Mouse (Mus musculus) midbrain, embryonic 16.5 days (tissue): ENCODE data around the gene Utp20. TPM values are rescaled to one million over a fixed set of nuclear protein-coding genes. Genes with fewer than 3 reads are reported as not detected.
"Not testable (repeated sequence)": the region's sequence is repeated elsewhere in the genome, so short reads cannot be mapped to it uniquely, and the experiment has no call there.

Experiments
- ATAC-seq: fragments of 200-750 bp; cut with Nextera tagmentation; 2 replicates; pipeline ENCODE4 v1.8.0; 2017; ENCODE audit warnings: moderate TSS enrichment
- H3K27ac ChIP-seq: fragments of 300-500 bp; sonication (generic); 2 replicates; pipeline ENCODE4 v1.5.1; 2014; ENCODE audit warnings: mild to moderate bottlenecking, low read length, mixed read lengths
- H3K27me3 ChIP-seq: fragments of 300-500 bp; sonication (generic); 2 replicates; pipeline ENCODE4 v1.6.1; 2014; ENCODE audit warnings: low read depth, low read length, mixed read lengths; ENCODE audit not compliant: control insufficient read depth, insufficient read depth
- H3K36me3 ChIP-seq: fragments of 300-500 bp; sonication (generic); 2 replicates; pipeline ENCODE4 v1.6.1; 2014; ENCODE audit warnings: mild to moderate bottlenecking, low read length, moderate library complexity, mixed read lengths; ENCODE audit not compliant: control insufficient read depth, insufficient read depth
- H3K4me1 ChIP-seq: fragments of 300-500 bp; sonication (generic); 2 replicates; pipeline ENCODE4 v1.6.1; 2014; ENCODE audit warnings: mild to moderate bottlenecking, low read length, mixed read lengths; ENCODE audit not compliant: control insufficient read depth, insufficient read depth
- H3K4me2 ChIP-seq: fragments of 300-500 bp; sonication (generic); 2 replicates; pipeline ENCODE4 v1.6.1; 2014; ENCODE audit warnings: mild to moderate bottlenecking, low read length, mixed read lengths
- H3K4me3 ChIP-seq: fragments of 300-500 bp; sonication (generic); 2 replicates; pipeline ENCODE4 v1.5.1; 2014; ENCODE audit warnings: low read depth, mild to moderate bottlenecking, low read length, moderate library complexity, mixed read lengths
- H3K9ac ChIP-seq: fragments of 300-500 bp; sonication (generic); 2 replicates; pipeline ENCODE4 v1.6.1; 2014; ENCODE audit warnings: low read depth, low read length, mixed read lengths
- H3K9me3 ChIP-seq: fragments of 300-500 bp; sonication (generic); replicated peaks from 2 replicates; pipeline ENCODE4 v1.6.1; 2014; ENCODE audit warnings: mild to moderate bottlenecking, low read length, mixed read lengths; ENCODE audit not compliant: control insufficient read depth, poor library complexity, severe bottlenecking
- WGBS: fragments of 180-500 bp; shearing (Covaris S2); extraction: QIAGEN DNeasy Blood & Tissue Kit; methylation state at CpG from one replicate; pipeline ENCODE4 v1.1.7; 2014; 5-methylcytosine and 5-hydroxymethylcytosine counted together
- polyA plus RNA-seq: library from polyadenylated mRNA; unstranded; fragments of >200 nt; fragmentation: Nextera tagmentation; extraction: Ambion mirVana; gene quantifications from 2 replicates; pipeline ENCODE4 v1.2.1, GENCODE M21; 2015

The Utp20 gene
- polyA plus RNA-seq, 1 experiment from 2014 or later = 8.0 TPM

DNA sequence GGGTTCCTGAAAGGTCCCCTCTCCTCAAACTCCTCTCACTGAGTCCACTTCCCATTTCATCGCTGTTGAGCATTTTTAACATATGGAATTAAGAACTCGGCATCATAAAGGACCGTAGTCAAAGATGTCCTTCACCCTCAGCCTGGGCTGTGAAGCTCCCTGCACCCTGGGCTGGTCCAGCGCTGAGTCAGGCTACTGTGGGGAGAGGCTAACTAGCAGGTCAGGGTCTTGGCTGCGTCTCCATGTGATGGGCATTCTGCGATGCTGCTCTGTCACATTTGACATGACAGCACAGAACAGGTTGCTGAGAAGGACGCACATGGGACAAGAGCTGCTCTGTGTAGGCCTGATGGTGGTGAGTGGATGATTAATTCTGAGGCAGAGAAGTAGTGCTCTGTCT lies 56.9 kb downstream of the Utp20 start:
- no peaks in the 10 kb centered on the region for H3K27me3 ChIP-seq
- H3K36me3 ChIP-seq = peaks cover 29% of the 10 kb centered on the region
- H3K27ac ChIP-seq = no peak overlapping the region
- ATAC-seq = no peak
- WGBS = 97% methylated on average over 7 of the region's 7 CpGs
- no peak overlapping the region for H3K4me3 ChIP-seq
- no peaks in the 10 kb centered on the region for H3K9me3 ChIP-seq
- no peak overlapping the region for H3K4me2 ChIP-seq
- H3K9ac ChIP-seq = no peak overlapping the region
- H3K4me1 ChIP-seq = no peaks in the 10 kb centered on the region

DNA sequence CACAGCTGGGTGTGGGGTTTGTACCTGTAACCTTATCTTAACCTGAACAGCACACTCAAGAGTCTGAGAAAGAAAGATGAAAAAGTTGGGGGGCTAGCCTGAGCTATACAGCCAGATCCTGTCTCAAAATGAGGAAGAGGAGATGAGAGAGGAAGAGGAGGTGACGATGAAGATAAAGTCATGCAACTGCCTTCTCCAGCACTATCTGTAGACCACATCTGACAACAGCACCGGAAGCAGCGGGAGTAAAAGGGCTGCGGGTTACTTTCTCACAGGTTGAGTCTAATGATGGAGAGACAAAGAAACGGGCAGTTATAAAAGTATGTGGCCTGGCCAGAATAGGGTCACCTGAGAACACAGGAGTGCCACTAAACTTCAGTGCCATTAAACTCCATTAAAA lies 57.6 kb downstream of the Utp20 start:
- no peaks in the 10 kb centered on the region for H3K27me3 ChIP-seq
- 96% methylated on average over 5 of the region's 5 CpGs for WGBS
- no peaks in the 10 kb centered on the region for H3K4me1 ChIP-seq
- H3K27ac ChIP-seq = no peak overlapping the region
- no peak overlapping the region for H3K4me3 ChIP-seq
- peaks cover 29% of the 10 kb centered on the region for H3K36me3 ChIP-seq
- no peak overlapping the region for H3K4me2 ChIP-seq
- no peaks in the 10 kb centered on the region for H3K9me3 ChIP-seq
- no peak overlapping the region for H3K9ac ChIP-seq
- no peak for ATAC-seq

DNA sequence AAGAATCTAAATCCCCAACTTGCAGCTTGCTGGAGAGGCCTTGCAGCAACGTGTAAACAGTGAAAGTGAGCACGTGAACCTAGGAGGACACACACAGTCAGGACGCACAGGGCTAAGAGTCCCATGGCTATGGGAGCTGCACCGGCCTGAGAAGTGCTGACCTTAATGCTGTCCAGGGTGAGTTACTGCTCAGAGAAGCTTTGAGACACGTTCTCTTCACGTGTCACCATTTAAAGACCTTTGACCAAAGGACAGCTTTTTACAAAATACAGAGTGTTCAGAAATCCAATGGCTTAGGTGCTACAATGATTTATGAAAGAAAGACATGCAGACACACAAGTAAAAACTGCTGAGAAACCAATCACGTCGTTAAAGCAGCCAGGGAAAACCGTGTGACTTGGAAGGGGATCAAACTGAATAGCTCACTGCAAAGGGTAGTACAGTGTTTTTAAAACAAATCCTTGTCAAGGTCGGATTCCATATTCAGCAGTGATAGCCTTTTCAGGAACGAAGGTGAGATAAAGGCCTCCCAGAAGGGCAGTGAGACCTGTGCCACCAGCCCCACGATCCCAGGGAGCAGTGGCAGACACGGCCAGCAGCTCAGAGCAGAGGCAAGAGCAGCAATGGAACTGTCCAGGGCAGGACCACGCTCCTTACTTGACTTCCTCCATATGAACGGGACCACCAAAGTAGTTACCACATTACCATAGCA lies 61.0 kb downstream of the Utp20 start:
- H3K27me3 ChIP-seq = no peaks in the 10 kb centered on the region
- ATAC-seq = no peak
- H3K9me3 ChIP-seq = no peaks in the 10 kb centered on the region
- H3K27ac ChIP-seq = no peak overlapping the region
- H3K9ac ChIP-seq = no peak overlapping the region
- peaks cover 25% of the 10 kb centered on the region for H3K36me3 ChIP-seq
- H3K4me2 ChIP-seq = no peak overlapping the region
- no peaks in the 10 kb centered on the region for H3K4me1 ChIP-seq
- 91% methylated on average over 15 of the region's 15 CpGs for WGBS
- no peak overlapping the region for H3K4me3 ChIP-seq

DNA sequence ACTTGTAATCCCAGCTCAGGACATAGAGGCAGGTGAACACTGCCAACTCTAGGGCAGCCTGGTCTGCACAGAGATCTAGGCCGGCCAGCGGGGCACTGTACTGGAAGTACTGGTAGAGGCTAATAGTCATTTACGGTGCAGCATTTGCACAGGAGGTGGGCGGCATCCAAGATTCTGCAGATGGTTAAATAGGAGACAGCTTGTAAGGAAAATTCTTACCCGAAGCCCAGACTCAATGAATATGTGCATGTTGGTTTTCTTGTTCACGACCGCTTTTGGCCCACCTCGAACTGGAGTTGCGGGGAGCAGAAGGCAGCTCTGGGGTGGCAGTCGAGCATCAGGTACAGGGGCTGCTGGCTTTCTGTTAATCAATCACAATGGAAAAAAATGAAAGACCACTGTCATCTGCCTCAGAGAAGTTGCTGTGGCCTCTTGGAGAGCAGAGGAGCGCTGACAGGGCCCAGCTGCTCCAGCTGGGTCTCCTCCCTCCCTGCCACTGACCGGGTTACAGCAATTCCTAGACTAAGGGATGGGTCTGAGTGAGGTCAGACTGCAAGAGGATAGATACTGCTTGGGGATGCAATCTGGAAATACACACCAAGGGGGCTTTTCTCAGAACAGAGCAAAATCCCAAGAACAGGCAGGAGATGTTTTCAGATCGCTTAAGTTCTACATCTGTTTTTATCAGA lies 64.9 kb downstream of the Utp20 start:
- H3K4me1 ChIP-seq = no peaks in the 10 kb centered on the region
- WGBS = 95% methylated on average over 13 of the region's 13 CpGs

DNA sequence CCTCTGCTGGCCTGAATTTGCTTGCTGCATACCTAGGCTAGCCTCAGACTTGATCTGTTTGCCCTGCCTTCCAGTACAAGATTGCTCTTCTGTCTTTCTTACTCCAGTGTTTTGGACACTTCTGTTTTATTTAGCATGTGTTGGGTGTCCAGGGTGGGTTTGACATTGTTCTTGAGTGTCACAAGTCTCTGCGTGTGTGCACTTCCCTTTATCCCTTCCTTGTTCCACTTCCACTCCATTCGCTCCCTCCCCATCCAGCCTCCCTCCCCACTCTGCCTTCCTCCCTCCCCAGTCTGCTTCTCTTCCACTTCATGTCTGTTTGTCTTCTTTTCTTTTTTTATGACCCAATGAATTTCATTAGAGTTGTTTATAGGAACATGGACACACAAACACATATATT lies 85.2 kb downstream of the Utp20 start:
- WGBS = 86% methylated on average over 2 of the region's 2 CpGs
- H3K27me3 ChIP-seq = no peaks in the 10 kb centered on the region
- no peaks in the 10 kb centered on the region for H3K4me1 ChIP-seq
- H3K36me3 ChIP-seq = peaks cover 30% of the 10 kb centered on the region
- no peaks in the 10 kb centered on the region for H3K9me3 ChIP-seq
- H3K9ac ChIP-seq = no peak overlapping the region
- H3K27ac ChIP-seq = no peak overlapping the region
- H3K4me3 ChIP-seq = no peak overlapping the region
- H3K4me2 ChIP-seq = no peak overlapping the region
- ATAC-seq = no peak

More for the DNA sequence above, 64.9 kb downstream of the Utp20 start:
- no peak overlapping the region for H3K9ac ChIP-seq
- H3K27ac ChIP-seq = no peak overlapping the region
- H3K4me2 ChIP-seq = no peak overlapping the region
- peaks cover 27% of the 10 kb centered on the region for H3K36me3 ChIP-seq
- H3K27me3 ChIP-seq = no peaks in the 10 kb centered on the region
- no peak overlapping the region for H3K4me3 ChIP-seq
- no peaks in the 10 kb centered on the region for H3K9me3 ChIP-seq
- ATAC-seq = no peak

DNA sequence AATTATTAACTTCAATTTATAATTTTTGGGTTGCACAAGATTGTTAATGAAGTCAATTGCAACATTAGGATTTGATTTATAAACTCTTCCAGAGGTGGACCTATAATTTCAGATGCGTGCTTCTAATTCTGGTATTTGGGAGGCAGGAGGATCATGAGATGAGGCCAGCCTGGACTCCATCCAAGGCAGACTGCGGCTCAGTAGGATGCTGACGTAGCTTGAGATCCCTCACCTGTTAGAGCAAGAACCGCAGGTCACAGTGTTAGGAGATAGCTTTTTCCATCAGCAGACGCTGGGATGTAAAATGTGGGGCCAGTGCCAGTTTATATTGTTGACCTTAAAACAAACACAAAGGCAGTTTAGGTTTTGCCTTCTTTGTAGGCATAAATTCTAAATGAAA lies 85.8 kb downstream of the Utp20 start:
- Histone ChIP-seq H3K4me3 (no peak overlapping the region), H3K36me3 (peaks cover 30% of the 10 kb centered on the region), H3K4me1 (no peaks in the 10 kb centered on the region), H3K9ac (no peak overlapping the region), H3K27me3 (no peaks in the 10 kb centered on the region), H3K9me3 (no peaks in the 10 kb centered on the region), H3K4me2 (no peak overlapping the region), H3K27ac (no peak overlapping the region)
- WGBS = 90% methylated on average over 5 of the region's 5 CpGs
- ATAC-seq = no peak

DNA sequence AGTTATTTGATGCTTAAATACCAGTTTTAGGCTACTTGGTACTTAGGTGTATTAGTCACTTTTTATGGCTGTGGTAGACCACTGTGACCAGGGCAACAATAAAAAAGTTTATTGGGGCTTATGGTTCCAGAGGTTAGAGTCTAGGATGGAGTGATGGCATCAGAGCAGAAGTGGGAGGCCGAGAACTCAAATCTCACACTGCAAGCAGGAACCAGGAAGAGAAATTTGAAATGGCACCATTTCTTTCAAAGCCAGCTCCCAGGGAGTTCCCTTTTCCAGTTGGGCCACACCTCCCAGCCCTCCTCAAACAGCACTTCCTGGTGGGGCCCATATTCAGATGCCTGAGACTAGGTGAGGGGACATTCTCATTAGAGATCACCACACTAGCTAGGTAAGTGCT lies 86.8 kb downstream of the Utp20 start:
- no peak overlapping the region for H3K4me2 ChIP-seq
- no peaks in the 10 kb centered on the region for H3K27me3 ChIP-seq
- no peak overlapping the region for H3K4me3 ChIP-seq
- no peak for ATAC-seq
- WGBS = 95% methylated on average over 1 of the region's 1 CpGs
- no peaks in the 10 kb centered on the region for H3K4me1 ChIP-seq
- H3K36me3 ChIP-seq = peaks cover 28% of the 10 kb centered on the region
- H3K9me3 ChIP-seq = no peaks in the 10 kb centered on the region
- H3K27ac ChIP-seq = no peak overlapping the region
- H3K9ac ChIP-seq = no peak overlapping the region

DNA sequence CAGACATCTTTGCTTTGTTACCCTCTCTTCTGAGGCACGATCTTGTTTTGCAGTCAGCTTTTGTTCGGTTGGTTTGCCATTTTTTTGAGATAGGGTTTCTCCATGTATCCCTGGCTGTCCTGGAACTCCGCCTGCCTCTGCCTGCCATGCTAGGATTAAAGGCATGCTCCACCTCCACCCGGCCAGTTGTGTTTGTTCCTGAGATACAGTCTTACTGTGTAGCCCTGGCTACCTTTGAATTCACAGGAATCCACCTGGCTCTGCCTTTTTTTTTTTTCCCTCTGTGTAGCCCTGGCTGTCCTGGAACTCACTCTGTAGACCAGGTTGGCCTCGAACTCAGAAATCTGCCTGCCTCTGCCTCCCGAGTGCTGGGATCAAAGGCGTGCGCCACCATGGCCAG lies 87.5 kb downstream of the Utp20 start:
- not testable (repeated sequence) for ATAC-seq, H3K4me2 ChIP-seq, H3K4me1 ChIP-seq, H3K4me3 ChIP-seq, H3K27me3 ChIP-seq, H3K27ac ChIP-seq, H3K9me3 ChIP-seq, H3K9ac ChIP-seq
- 95% methylated on average over 8 of the region's 8 CpGs for WGBS
- H3K36me3 ChIP-seq = peaks cover 27% of the 10 kb centered on the region

DNA sequence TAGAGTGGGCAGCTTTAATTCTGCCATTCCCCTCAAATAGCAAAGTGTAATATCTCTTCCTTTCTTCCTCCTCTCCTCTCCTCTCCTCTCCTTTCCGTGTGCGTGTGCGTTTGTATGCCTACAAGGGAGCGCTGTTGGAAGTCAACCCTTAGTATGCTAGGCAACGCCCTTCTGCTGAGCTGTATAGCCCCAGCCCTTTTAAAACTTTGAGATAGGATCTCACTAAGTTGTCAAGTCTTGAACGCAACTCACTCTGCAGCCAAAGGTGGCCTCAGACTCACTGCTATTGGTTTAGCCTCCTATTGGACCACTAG lies 94.3 kb downstream of the Utp20 start:
- no peak for ATAC-seq

More for the DNA sequence above, 94.3 kb downstream of the Utp20 start:
- H3K4me2 ChIP-seq = peak overlapping the region; percentile 92
- peaks cover 16% of the 10 kb centered on the region for H3K4me1 ChIP-seq
- no peaks in the 10 kb centered on the region for H3K27me3 ChIP-seq
- H3K27ac ChIP-seq = no peak overlapping the region
- peaks cover 6% of the 10 kb centered on the region for H3K36me3 ChIP-seq
- H3K4me3 ChIP-seq = peak overlapping the region; percentile 83
- H3K9me3 ChIP-seq = no peaks in the 10 kb centered on the region
- peak overlapping the region; percentile 87 for H3K9ac ChIP-seq
- 19% methylated on average over 6 of the region's 6 CpGs for WGBS
